Mouse (Mus musculus) MEL (cell line): ENCODE results near the gene D8Ertd738e.

ENCODE experiments used
- CTCF ChIP-seq, 3 experiments: IDR thresholded peaks in 2 of 3; conservative IDR thresholded peaks in 1 of 3; 2 replicates each; pipeline ENCODE4 v1.5.1; 2011 to 2012; ENCODE audit warnings: low read length in 3 of 3, low read depth in 2 of 3, mild to moderate bottlenecking in 2 of 3, improper control_type of control experiment in 1 of 3, inconsistent platforms in 1 of 3, mixed read lengths in 1 of 3, moderate library complexity in 1 of 3; ENCODE audit not compliant: control insufficient read depth in 1 of 3, insufficient read depth in 1 of 3, poor library complexity in 1 of 3, severe bottlenecking in 1 of 3
- MAX ChIP-seq: IDR thresholded peaks from 2 replicates; pipeline ENCODE4 v1.6.1; 2011; ENCODE audit warnings: low read length, improper control_type of control experiment
- MXI1 ChIP-seq: IDR thresholded peaks from 2 replicates; pipeline ENCODE4 v1.6.1; 2011; ENCODE audit warnings: mild to moderate bottlenecking, low read depth, low read length, improper control_type of control experiment
- POLR2A ChIP-seq, 2 experiments: IDR thresholded peaks; 2 replicates each; pipeline ENCODE4 v1.6.1; 2011 to 2012; ENCODE audit warnings: low read length in 2 of 2, mild to moderate bottlenecking in 2 of 2, control low read depth in 1 of 2, improper control_type of control experiment in 1 of 2, low read depth in 1 of 2, moderate library complexity in 1 of 2; ENCODE audit not compliant: control insufficient read depth in 1 of 2, insufficient read depth in 1 of 2, poor library complexity in 1 of 2
- POLR2AphosphoS2 ChIP-seq: IDR thresholded peaks from 2 replicates; pipeline ENCODE4 v1.6.1; 2011; ENCODE audit warnings: low read length, improper control_type of control experiment
- RCOR1 ChIP-seq: IDR thresholded peaks from 2 replicates; pipeline ENCODE4 v1.6.1; 2012; ENCODE audit warnings: low read depth, mild to moderate bottlenecking, inconsistent platforms, low read length, improper control_type of control experiment
- UBTF ChIP-seq: IDR thresholded peaks from 2 replicates; pipeline ENCODE4 v1.6.1; 2012; ENCODE audit warnings: low read depth, mild to moderate bottlenecking, inconsistent platforms, low read length, improper control_type of control experiment, moderate library complexity, borderline replicate concordance; ENCODE audit not compliant: insufficient read depth
- USF2 ChIP-seq, 2 experiments: IDR thresholded peaks; 2 replicates each; pipeline ENCODE4 v1.6.1; 2011 to 2012; ENCODE audit warnings: improper control_type of control experiment in 2 of 2, low read length in 2 of 2, borderline replicate concordance in 1 of 2, inconsistent platforms in 1 of 2, low read depth in 1 of 2, mild to moderate bottlenecking in 1 of 2; ENCODE audit not compliant: insufficient read depth in 1 of 2
- ZC3H11A ChIP-seq: IDR thresholded peaks from 2 replicates; pipeline ENCODE4 v1.6.1; 2012; ENCODE audit warnings: low read depth, mild to moderate bottlenecking, inconsistent platforms, low read length, improper control_type of control experiment

GRCm38 (mm10) chr8:84237542-84238229 lies 11.8 kb downstream of the D8Ertd738e start:
- TF ChIP-seq USF2 (IDR thresholded peaks at IDR 0.05; ENCODE audit: borderline replicate concordance in 1 of 2, insufficient read depth in 1 of 2, low read depth in 1 of 2, low read length in 2 of 2) = no peak
- TF ChIP-seq POLR2A (IDR thresholded peaks at IDR 0.05; ENCODE audit: control insufficient read depth in 1 of 2, insufficient read depth in 1 of 2, low read depth in 1 of 2, low read length in 2 of 2, poor library complexity in 1 of 2) = no peak
- no peak for TF ChIP-seq UBTF
- peak; percentile 67 for TF ChIP-seq MXI1
- TF ChIP-seq ZC3H11A = no peak
- TF ChIP-seq MAX = no peak; the same call in 1 of the 2 replicates
- no peak for TF ChIP-seq POLR2AphosphoS2
- no peak for TF ChIP-seq CTCF (IDR thresholded peaks at IDR 0.05 in 2 of 3, conservative IDR thresholded peaks at IDR 0.05 in 1 of 3; ENCODE audit: control insufficient read depth in 1 of 3, insufficient read depth in 1 of 3, low read depth in 2 of 3, low read length in 3 of 3, poor library complexity in 1 of 3, severe bottlenecking in 1 of 3)
- no peak for TF ChIP-seq RCOR1
